Mouse (Mus musculus) heart, adult 8-10 months (tissue): Measurements from ENCODE around the gene Ly6g6d. TPM values are rescaled to one million over a fixed set of nuclear protein-coding genes. Genes with fewer than 3 reads are reported as not detected.
"Not testable (repeated sequence)": the region's sequence is repeated elsewhere in the genome, so short reads cannot be mapped to it uniquely, and the experiment has no call there.

Source experiments
- DNase-seq: peaks from one replicate; pipeline ENCODE4 v3.0.0; 2022; ENCODE audit warnings: low spot score
- total RNA-seq, 4 experiments: library from RNA; stranded (reverse); gene quantifications; 2 replicates each; pipeline ENCODE4 v1.2.4; 2022

Ly6g6d gene
- total RNA-seq, 4 experiments from 2014 or later: 0.69 to 0.95 (median 0.85) TPM; not detected in 1

GRCm38 (mm10) chr17:35048149-35048931 is 29.5 kb downstream of the Ly6g6d start:
- no peak for DNase-seq

GRCm38 (mm10) chr17:35047688-35048087 is 30.2 kb downstream of the Ly6g6d start:
- no peak for DNase-seq

GRCm38 (mm10) chr17:35046681-35047455 is 31.0 kb downstream of the Ly6g6d start, which contains the start of gene Msh5:
Msh5 (minus strand) TSS chr17:35046745.
- DNase-seq: peak; percentile 96

GRCm38 (mm10) chr17:35045807-35046680 is 31.8 kb downstream of the Ly6g6d start:
- DNase-seq: no peak

GRCm38 (mm10) chr17:35044904-35045806 is 32.7 kb downstream of the Ly6g6d start:
- no peak for DNase-seq

- DNase-seq: no peak
These were observed 34.1 kb downstream of the Ly6g6d start for GRCm38 (mm10) chr17:35043794-35044193.

- DNase-seq: no peak
These were observed 38.6 kb downstream of the Ly6g6d start for GRCm38 (mm10) chr17:35039121-35039873.

GRCm38 (mm10) chr17:35034896-35035295 is 43.0 kb downstream of the Ly6g6d start:
- no peak for DNase-seq

GRCm38 (mm10) chr17:35033703-35034102 is 44.2 kb downstream of the Ly6g6d start:
- DNase-seq: not testable (repeated sequence)

GRCm38 (mm10) chr17:35032323-35032870 is 45.5 kb downstream of the Ly6g6d start:
- DNase-seq: no peak

- no peak for DNase-seq
These were observed 46.0 kb downstream of the Ly6g6d start for GRCm38 (mm10) chr17:35031880-35032279.

- no peak for DNase-seq
These were observed 46.6 kb downstream of the Ly6g6d start for GRCm38 (mm10) chr17:35031272-35031671.

- no peak for DNase-seq
These were observed 48.0 kb downstream of the Ly6g6d start for GRCm38 (mm10) chr17:35029691-35030532.

- no peak for DNase-seq
These were observed 49.5 kb downstream of the Ly6g6d start for GRCm38 (mm10) chr17:35028315-35028714.

GRCm38 (mm10) chr17:35027277-35028068 is 50.4 kb downstream of the Ly6g6d start, which contains the start of gene Sapcd1:
Sapcd1 (minus strand) TSS chr17:35028016.
- no peak for DNase-seq

- no peak for DNase-seq
These were observed 51.7 kb downstream of the Ly6g6d start for GRCm38 (mm10) chr17:35026206-35026605.

GRCm38 (mm10) chr17:35024691-35025488 is 53.0 kb downstream of the Ly6g6d start:
- no peak for DNase-seq
